Mouse (Mus musculus) kidney, postnatal 10 days (tissue): Measurements from ENCODE around the gene Rif1.
"Not testable (repeated sequence)": the region's sequence is repeated elsewhere in the genome, so short reads cannot be mapped to it uniquely, and the experiment has no call there.

Source experiments
- DNase-seq: peaks from one replicate; pipeline ENCODE4 v3.0.0; 2021; ENCODE audit warnings: mixed read lengths

The Rif1 gene

DNA sequence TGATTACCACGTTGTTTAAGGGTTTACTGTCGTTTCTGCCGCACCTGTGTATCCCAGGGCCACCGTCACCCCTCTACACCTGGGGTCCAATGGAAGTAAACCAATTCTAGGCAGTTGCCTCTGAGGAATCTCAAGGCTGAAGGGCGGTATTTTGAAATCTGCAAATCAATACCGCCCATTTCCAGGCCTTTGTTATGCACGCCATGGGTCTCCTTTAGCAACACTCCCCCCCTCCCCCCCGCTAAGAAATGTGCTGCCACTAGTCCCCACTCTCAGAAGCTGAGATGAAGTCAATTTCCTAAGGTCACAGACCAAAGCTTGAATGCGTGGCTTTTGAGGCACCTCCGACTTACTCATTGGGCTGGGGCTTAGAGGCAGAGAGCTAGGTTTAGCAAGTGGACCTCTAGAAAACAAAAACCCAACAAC, 554 bp upstream of the Rif1 start:
- DNase-seq, result no peak

DNA sequence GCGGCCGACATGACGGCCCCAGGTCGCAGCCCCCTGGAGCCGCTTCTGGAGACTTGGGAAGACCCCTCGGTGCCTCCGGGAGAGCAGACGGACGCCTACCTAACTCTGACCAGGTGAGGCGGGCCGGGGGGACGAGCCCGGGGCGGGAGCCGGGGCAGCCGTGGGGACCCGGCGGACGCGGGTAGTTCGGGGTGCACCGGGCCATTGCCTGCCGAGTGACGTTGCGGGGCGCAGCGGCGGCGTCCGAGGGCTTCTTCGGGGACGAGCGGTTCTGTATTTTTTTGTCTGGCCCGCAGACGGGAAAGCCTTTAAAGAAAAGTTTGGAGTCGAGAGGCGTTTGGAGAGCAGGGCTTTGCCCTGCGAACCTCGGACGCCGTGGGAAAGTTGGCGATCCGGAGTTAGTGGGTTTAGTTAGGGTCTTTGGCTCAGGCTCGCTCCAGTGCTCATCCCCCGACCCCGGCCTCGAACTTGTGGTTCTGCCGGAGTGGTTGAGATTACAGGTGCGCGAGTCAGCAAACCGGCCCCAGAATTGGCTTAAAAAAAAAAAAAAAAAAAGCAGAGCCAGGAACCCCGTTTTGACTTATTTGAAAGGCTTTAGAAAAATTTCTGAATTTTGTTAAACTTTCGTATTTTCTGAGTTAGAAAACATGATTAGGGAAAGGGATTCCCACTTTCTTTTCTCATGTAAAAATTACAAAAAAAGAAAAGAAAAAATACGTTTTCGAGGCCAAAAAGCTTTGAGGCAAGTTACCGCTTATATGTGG, 691 bp downstream of the Rif1 start:
- no peak for DNase-seq

- no peak for DNase-seq
Observed at GRCm38 (mm10) chr2:52078666-52079065, 6.0 kb downstream of the Rif1 start.

GRCm38 (mm10) chr2:52084013-52084412, 11.4 kb downstream of the Rif1 start:
- no peak for DNase-seq

DNA sequence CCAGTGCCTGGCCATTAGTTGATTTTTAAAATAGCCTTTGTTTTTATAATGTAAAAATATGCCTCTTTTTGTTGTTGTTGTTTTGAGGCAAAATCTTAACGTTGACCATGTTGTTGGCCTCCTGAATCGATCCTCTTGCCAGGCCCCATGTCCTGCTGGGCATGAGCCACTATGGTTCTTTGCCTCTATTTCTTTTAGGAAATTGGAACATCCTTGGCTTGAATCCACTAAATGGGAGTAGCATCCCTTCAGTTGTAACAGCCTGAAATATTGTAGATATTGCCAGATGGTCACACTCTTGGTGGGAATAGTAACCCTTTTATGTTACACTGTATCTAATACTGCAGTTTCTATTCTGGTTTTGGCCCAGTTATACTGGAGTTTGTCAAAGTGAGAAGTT, 11.9 kb downstream of the Rif1 start:
- DNase-seq, result no peak

DNA sequence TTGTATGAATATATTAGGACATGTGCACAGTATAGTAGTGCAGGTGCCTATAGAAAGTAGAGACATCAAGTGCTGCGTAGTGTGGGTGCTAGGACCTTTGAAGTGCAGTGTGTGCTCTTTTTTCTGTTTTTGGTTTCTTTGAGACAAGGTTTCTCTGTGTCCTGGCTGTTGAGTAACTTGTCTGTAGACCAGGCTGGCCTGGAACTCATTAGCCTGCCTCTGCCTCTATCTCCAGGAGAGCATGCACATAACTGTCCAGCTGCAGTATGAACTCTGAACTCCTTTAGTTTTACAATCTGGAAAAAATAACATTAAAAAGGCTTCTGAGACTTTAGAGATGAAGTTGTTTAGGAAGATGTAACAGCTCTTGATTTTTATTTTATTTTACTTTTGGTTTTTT, 41.5 kb downstream of the Rif1 start:
- no peak for DNase-seq

GRCm38 (mm10) chr2:52131370-52131769, 58.7 kb downstream of the Rif1 start:
- DNase-seq, result not testable (repeated sequence)

DNA sequence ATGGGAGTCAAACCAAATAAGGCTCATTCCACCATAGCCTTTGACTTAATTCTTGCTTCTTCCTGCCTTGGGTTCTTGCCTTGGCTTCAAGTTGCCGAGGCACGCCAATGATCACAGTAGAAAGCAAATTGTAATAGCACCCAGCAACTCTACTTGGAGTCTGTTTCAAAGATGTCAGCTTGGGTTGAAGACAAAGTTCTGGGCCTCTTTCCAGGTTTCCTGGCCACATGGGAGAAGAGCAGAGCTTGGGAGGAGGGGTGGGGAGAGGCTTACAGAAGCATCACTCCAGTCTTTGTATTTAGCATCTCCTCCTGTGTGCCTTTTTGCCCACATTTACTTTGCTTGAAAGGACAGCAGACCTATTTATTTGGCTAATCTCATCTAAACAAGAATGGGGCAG, 60.7 kb downstream of the Rif1 start:
- DNase-seq, result peak; percentile 7

DNA sequence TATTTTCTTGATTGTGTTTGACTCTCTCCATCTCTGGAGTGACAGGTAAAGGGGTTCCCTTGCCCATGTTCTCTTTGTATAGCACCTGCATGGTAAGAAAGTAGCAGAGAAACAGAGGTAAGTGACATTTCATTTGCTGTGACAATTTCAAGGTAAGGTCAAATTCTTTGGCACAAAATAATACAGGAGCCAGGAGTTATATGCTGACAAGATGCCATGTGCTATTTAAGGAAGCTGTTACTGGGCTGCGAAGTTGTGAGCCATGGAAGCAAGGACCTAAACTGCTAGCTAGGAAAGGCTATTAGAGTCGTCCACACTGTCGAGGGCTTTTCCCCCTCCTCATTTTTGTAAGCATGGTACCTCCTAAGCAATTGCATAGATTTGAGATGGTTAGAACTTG, 80.4 kb downstream of the Rif1 start:
- no peak for DNase-seq

GRCm38 (mm10) chr2:52169243-52170005, 96.8 kb downstream of the Rif1 start:
- no peak for DNase-seq
